Mouse (Mus musculus) lung, embryonic 16.5 days (tissue): Measurements from ENCODE around the gene Flywch1. TPM values are rescaled to one million over a fixed set of nuclear protein-coding genes. Genes with fewer than 3 reads are reported as not detected.

Experiments
- ATAC-seq: fragments of 200-750 bp; cut with Nextera tagmentation; 2 replicates; pipeline ENCODE4 v1.8.0; 2017; ENCODE audit warnings: low read depth, mild to moderate bottlenecking, moderate library complexity
- H3K27ac ChIP-seq: fragments of 300-500 bp; sonication (generic); 2 replicates; pipeline ENCODE4 v1.5.1; 2014; ENCODE audit warnings: mild to moderate bottlenecking, control low read depth, low read length
- H3K27me3 ChIP-seq: fragments of 300-500 bp; sonication (generic); 2 replicates; pipeline ENCODE4 v1.6.1; 2014; ENCODE audit warnings: low read depth, low read length, mixed read lengths; ENCODE audit not compliant: control insufficient read depth, insufficient read depth
- H3K36me3 ChIP-seq: fragments of 300-500 bp; sonication (generic); 2 replicates; pipeline ENCODE4 v1.6.1; 2014; ENCODE audit warnings: low read length; ENCODE audit not compliant: control insufficient read depth, insufficient read depth
- H3K4me1 ChIP-seq: fragments of 300-500 bp; sonication (generic); replicated peaks from 2 replicates; pipeline ENCODE4 v1.6.1; 2014; ENCODE audit warnings: low read length, mixed read lengths; ENCODE audit not compliant: control insufficient read depth, insufficient read depth
- H3K4me2 ChIP-seq: fragments of 300-500 bp; sonication (generic); 2 replicates; pipeline ENCODE4 v1.6.1; 2014; ENCODE audit warnings: low read depth, low read length, control low read depth
- H3K4me3 ChIP-seq: fragments of 300-500 bp; sonication (generic); 2 replicates; pipeline ENCODE4 v1.5.1; 2014; ENCODE audit warnings: mild to moderate bottlenecking, low read length, control low read depth
- H3K9ac ChIP-seq: fragments of 300-500 bp; sonication (generic); 2 replicates; pipeline ENCODE4 v1.6.1; 2014; ENCODE audit warnings: low read length, control low read depth
- H3K9me3 ChIP-seq: fragments of 300-500 bp; sonication (generic); 2 replicates; pipeline ENCODE4 v1.6.1; 2016; ENCODE audit warnings: low read length; ENCODE audit not compliant: control insufficient read depth
- WGBS: fragments of 180-500 bp; shearing (Covaris S2); extraction: QIAGEN DNeasy Blood & Tissue Kit; methylation state at CpG from one replicate; pipeline ENCODE4 v1.1.7; 2014; 5-methylcytosine and 5-hydroxymethylcytosine counted together
- polyA plus RNA-seq: library from polyadenylated mRNA; unstranded; fragments of >200 nt; fragmentation: Nextera tagmentation; extraction: Ambion mirVana; gene quantifications from 2 replicates; pipeline ENCODE4 v1.2.1, GENCODE M21; 2015

Flywch1 gene
- polyA plus RNA-seq, 1 experiment from 2014 or later: 65.2 TPM

DNA sequence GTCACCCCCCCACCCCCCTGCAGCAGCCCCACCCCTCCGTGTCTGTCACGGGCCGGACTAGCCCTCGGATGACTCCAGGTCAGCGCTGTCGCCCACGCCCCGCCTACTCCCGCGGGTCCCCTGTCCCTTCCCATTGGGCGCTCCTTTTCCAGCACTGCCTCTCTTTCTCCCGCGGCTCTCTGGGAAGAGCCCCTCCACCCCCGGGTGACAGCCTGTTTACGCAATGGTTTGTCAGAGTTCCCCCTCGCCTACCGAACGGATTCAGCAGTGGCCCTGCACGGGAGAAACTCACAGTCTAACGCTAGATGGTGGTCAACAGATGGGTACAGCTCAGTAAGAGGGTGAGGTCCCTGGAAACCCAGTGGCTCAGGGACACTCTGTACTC lies 44.7 kb downstream of the Flywch1 start:
- under 1% methylated on average over 20 of the region's 20 CpGs for WGBS
- H3K9me3 ChIP-seq: no peaks in the 10 kb centered on the region
- peaks cover 13% of the 10 kb centered on the region; the same call in 1 of the 2 replicates for H3K4me1 ChIP-seq
- peak; percentile 95 for ATAC-seq
- H3K27ac ChIP-seq: peak overlapping the region; percentile 93
- H3K27me3 ChIP-seq: no peaks in the 10 kb centered on the region
- no peaks in the 10 kb centered on the region for H3K36me3 ChIP-seq
- H3K4me2 ChIP-seq: peak overlapping the region; percentile 72
- H3K4me3 ChIP-seq: peak overlapping the region; percentile 79
- peak overlapping the region; percentile 86 for H3K9ac ChIP-seq

DNA sequence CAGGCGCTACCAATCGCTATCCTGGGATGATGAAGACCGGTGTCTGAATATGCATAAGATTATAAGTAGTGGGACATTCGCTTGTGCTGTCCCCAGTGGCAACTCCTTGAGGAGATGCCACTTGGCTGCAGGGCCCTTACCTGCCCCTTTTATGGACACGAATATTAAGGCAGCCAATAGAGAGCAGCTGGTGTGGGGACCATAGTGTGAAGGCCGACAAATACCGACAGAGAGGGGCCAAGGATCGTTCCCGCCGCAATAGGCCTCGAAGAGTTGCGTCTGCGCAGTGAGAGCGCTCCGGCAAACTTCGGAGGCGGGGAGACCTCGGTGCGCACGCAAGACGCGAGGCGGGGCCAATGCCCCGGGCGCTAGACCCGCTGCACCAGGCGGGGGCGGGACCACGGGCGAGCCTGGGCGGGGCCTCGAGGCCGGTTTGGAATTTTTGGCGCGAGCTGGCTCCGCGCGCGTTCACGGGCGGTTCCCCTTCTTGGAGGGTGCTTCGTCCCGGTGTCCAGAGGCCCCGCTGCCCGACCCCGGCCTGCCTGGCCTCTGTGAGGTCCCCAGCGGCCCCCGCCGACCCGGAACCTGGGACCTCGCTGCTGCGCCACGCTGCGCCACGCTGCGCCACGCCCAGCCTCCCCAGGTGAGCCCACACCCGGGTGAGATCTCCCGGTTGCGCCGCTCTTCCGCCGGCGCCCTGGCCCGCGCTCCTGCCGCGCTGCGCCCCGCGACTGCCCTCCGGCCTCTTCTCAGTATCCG lies 45.2 kb downstream of the Flywch1 start, which contains the start of gene Pkmyt1:
Gene Pkmyt1, plus strand, starts transcription at position 338 of the 759 bp plus-strand sequence.
- peaks cover 13% of the 10 kb centered on the region; the same call in 1 of the 2 replicates for H3K4me1 ChIP-seq
- H3K36me3 ChIP-seq: no peaks in the 10 kb centered on the region
- H3K9ac ChIP-seq: peak within 1 kb of the TSS; percentile 86
- H3K9me3 ChIP-seq: no peaks in the 10 kb centered on the region
- H3K4me3 ChIP-seq: peak within 1 kb of the TSS; percentile 79
- no peaks in the 10 kb centered on the region for H3K27me3 ChIP-seq
- H3K27ac ChIP-seq: peak within 1 kb of the TSS; percentile 93
- H3K4me2 ChIP-seq: peak within 1 kb of the TSS; percentile 72
- WGBS: 2% methylated on average over 68 of the region's 73 CpGs
- ATAC-seq: peak; percentile 94

DNA sequence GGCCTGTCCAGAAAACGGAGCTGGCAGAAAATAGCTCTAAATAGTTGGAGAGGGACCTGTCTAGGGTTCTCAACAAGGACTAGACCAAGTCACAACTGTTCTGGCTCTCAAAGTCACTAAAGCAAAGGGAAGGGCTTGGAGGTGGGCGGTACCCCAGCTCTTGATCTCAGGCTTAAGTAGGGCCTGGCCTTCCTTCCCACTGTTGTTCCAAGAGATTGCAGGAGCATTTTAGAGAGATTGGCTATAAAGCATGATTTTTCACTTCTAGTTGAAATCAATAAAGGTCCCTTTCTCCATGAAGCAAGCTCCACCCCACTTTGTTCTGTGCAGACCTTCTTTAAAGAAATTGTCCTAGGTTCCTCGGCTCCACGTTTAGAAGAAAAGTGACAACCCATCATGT lies 45.9 kb downstream of the Flywch1 start:
- 50% methylated on average over 4 of the region's 4 CpGs for WGBS
- Histone ChIP-seq H3K4me2 (peak overlapping the region; percentile 72), H3K4me1 (peaks cover 13% of the 10 kb centered on the region; the same call in 1 of the 2 replicates), H3K36me3 (no peaks in the 10 kb centered on the region), H3K4me3 (peak overlapping the region; percentile 79), H3K27me3 (no peaks in the 10 kb centered on the region), H3K9me3 (no peaks in the 10 kb centered on the region), H3K27ac (peak overlapping the region; percentile 93), H3K9ac (peak overlapping the region; percentile 86)
- no peak for ATAC-seq

DNA sequence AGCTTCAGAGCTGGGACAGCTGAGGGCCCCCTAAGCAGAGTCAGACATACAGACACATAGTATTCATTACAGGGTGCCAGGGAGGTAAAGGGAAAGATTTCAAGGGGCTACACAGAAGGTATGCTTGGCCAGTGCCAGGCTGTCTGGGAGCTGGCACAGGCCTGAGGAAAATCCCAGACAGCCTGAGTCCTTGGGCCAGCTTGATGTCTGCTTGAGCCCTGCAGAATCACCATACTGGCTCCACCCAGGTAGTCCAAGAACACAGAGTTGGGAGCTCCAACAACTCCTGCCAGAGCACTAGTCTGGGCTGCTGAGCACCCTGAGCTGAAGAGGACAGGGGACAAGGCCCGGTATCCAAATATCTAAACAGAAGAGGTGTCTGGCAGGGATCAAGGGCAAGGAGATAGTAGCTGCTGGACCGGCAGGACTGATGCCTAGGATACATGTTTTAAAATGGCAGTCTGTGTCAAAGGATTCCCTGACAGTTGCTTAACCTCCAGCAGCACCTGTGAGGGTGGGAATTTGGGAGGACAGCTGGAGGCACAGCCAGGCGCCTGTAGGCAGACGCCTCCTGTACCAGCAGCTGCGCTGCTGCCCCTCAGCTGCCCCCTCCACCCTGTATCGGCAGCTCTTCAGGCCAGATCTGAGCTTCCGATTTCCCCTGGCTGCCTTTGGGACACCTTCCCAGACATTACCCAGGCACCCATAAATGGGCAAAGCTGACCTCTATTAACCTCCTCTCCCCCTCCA lies 48.9 kb downstream of the Flywch1 start, which contains the start of gene 1520401A03Rik:
Gene 1520401A03Rik, minus strand, starts transcription at position 408 of the 750 bp plus-strand sequence.
- Histone ChIP-seq H3K36me3 (no peaks in the 10 kb centered on the region), H3K4me2 (no peak within 1 kb of the TSS), H3K9me3 (no peaks in the 10 kb centered on the region), H3K27me3 (no peaks in the 10 kb centered on the region), H3K9ac (no peak within 1 kb of the TSS), H3K27ac (no peak within 1 kb of the TSS), H3K4me1 (peaks cover 12% of the 10 kb centered on the region; the same call in 1 of the 2 replicates), H3K4me3 (no peak within 1 kb of the TSS)
- ATAC-seq: no peak
- 51% methylated on average over 7 of the region's 7 CpGs for WGBS

DNA sequence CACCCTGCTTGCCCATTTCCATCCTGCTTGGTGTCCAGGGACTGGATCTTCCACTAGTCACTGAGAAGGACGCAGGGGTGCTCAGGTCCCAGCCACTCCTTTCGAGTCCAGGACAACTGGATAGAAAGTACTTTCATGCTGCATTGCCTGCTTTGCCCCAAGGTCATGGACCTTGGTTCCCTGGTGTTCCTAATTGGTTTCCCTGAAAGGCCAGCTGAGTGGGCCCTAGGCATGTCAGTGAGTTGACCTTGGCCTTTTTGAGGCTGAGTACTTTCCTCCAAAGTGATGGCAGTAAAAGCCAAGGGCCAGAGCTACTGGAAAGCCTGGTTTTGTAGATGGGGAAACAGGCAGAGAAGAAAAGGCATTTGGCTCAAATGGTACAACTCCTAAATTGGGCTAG lies 49.5 kb downstream of the Flywch1 start:
- Histone ChIP-seq H3K4me1 (peaks cover 5% of the 10 kb centered on the region; the same call in 1 of the 2 replicates), H3K9ac (no peak overlapping the region), H3K36me3 (no peaks in the 10 kb centered on the region), H3K27me3 (no peaks in the 10 kb centered on the region), H3K4me3 (no peak overlapping the region), H3K4me2 (no peak overlapping the region), H3K9me3 (no peaks in the 10 kb centered on the region), H3K27ac (no peak overlapping the region)
- no peak for ATAC-seq
- WGBS: 86% methylated on average over 2 of the region's 2 CpGs

DNA sequence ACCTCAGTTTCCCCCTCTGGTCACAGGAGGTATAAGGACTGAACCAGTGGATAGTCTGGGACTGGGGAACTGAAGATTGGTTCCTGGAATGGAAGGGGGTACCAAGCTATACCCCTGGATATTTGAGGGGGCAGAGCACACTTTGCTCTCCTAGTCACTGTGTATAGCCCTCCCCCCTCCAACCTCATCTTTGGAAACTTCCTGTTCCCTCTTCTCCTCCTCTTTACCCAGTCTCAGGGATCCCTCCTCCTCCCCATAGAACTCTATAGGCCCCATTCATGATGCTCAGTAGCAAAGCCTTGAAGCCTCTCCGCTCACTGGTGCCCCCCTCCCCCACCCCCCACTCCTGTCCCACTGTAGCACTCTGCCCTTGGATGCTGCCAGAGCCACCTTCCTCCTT lies 51.9 kb downstream of the Flywch1 start:
- H3K9me3 ChIP-seq: no peaks in the 10 kb centered on the region
- H3K27ac ChIP-seq: no peak overlapping the region
- no peak overlapping the region for H3K4me2 ChIP-seq
- 21% methylated on average over 1 of the region's 1 CpGs for WGBS
- no peaks in the 10 kb centered on the region for H3K27me3 ChIP-seq
- H3K36me3 ChIP-seq: no peaks in the 10 kb centered on the region
- H3K4me1 ChIP-seq: no peaks in the 10 kb centered on the region
- no peak overlapping the region for H3K4me3 ChIP-seq
- H3K9ac ChIP-seq: no peak overlapping the region
- ATAC-seq: no peak

DNA sequence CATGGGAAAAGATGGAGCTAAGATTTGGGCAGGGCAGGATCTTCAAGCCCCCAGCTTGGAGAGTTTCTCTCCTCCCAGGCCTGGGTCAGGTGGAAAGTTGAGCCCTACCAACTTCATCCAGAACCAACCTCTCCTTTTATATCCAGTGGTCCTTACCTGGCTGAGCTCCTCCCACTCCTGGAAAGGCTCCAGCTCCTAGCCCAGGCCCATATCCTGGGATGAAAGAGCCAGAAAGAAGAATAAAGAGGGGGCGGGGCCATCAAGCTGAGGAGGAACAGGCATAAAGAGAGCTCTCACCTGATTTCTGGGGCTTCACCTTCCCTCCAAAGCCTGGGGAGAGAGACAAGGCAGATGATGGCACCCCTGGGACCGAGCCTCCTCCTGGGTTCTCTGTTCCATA lies 54.4 kb downstream of the Flywch1 start:
- WGBS: 45% methylated on average over 2 of the region's 2 CpGs
- no peak overlapping the region for H3K9ac ChIP-seq
- H3K27me3 ChIP-seq: no peaks in the 10 kb centered on the region
- no peaks in the 10 kb centered on the region for H3K4me1 ChIP-seq
- no peaks in the 10 kb centered on the region for H3K9me3 ChIP-seq
- no peak overlapping the region for H3K4me2 ChIP-seq
- H3K27ac ChIP-seq: no peak overlapping the region
- H3K4me3 ChIP-seq: no peak overlapping the region
- H3K36me3 ChIP-seq: no peaks in the 10 kb centered on the region
- 0 out of 2 replicates have a peak, but pooled peaks have one; percentile 21 for ATAC-seq

DNA sequence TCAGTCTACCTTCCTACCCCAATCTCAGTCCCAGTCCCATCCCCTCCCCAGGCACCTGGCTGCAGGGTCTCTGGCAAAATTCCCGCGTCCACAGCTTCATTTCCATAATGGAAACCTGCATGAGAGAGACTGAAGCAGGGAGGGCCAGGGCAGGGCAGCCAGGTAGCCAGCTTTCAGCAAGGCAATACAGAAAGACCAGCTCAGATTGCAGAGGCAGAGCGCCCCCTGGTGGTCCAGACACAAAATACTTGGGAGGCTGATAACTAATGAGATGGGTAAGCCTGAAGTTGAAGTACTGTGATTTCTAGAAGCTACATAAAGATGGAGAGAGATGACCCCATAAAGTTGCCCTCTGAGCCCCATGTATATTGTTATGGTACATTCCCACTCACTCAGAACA lies 65.2 kb downstream of the Flywch1 start:
- Histone ChIP-seq H3K4me3 (no peak overlapping the region), H3K9ac (no peak overlapping the region), H3K27me3 (no peaks in the 10 kb centered on the region; the same call in 1 of the 2 replicates), H3K9me3 (no peaks in the 10 kb centered on the region), H3K4me2 (no peak overlapping the region), H3K4me1 (no peaks in the 10 kb centered on the region), H3K27ac (no peak overlapping the region), H3K36me3 (no peaks in the 10 kb centered on the region)
- 1% methylated on average over 3 of the region's 3 CpGs for WGBS
- ATAC-seq: peak; percentile 64; the same call in 1 of the 2 replicates

DNA sequence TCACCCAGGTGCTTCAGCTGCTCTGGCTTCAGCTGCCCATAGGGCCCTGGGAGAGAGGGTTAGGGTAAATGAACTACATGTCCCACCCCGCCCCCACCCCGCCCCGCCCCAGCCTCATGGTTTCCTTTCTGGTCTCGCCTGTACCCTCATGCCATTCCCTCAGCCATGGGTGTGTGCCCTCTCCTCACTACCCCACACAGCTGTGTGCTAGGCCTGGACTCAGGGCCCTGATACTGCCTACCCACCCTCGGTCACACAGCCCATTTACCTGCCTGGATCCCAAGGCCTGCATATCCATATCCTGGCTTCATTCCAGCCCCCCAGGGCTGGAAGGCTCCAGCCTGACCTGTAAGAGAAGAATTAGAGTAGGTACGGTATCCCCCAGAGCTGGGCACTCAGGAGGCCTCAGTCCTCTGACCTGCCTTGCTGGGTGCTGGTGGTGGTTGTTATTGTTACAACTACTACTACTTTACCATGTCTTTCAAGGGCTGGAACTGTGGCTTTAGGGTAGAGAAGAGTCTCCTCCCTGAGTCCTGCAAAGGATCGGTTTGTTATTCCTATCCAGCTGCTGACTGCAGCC lies 65.8 kb downstream of the Flywch1 start:
- WGBS: 73% methylated on average over 7 of the region's 7 CpGs
- Histone ChIP-seq H3K9ac (no peak overlapping the region), H3K27ac (no peak overlapping the region), H3K4me3 (no peak overlapping the region), H3K36me3 (no peaks in the 10 kb centered on the region), H3K27me3 (peaks cover 4% of the 10 kb centered on the region), H3K9me3 (no peaks in the 10 kb centered on the region), H3K4me1 (no peaks in the 10 kb centered on the region), H3K4me2 (no peak overlapping the region)
- peak; percentile 52; the same call in 1 of the 2 replicates for ATAC-seq
